Mouse (Mus musculus): ENCODE results near the gene Ttn. TPM values are rescaled to one million over a fixed set of nuclear protein-coding genes. Genes with fewer than 3 reads are reported as not detected.

The Ttn gene
- total RNA-seq, 2 experiments from 2014 or later, result 1.2 to 2.9 TPM

- DNase-seq (ENCODE audit: extremely low spot score in 1 of 2, low spot score in 1 of 2), result no peak
Measured at GRCm38 (mm10) chr2:76865497-76865896, 116.8 kb downstream of the Ttn start.

GRCm38 (mm10) chr2:76861327-76861726 is 121.0 kb downstream of the Ttn start:
- no peak for DNase-seq (ENCODE audit: extremely low spot score in 1 of 2, low spot score in 1 of 2)

- no peak for DNase-seq (ENCODE audit: extremely low spot score in 1 of 2, low spot score in 1 of 2)
Measured at GRCm38 (mm10) chr2:76850066-76850465, 132.3 kb downstream of the Ttn start.

GRCm38 (mm10) chr2:76843162-76843561 is 139.2 kb downstream of the Ttn start:
- no peak for DNase-seq (ENCODE audit: extremely low spot score in 1 of 2, low spot score in 1 of 2)

- DNase-seq (ENCODE audit: extremely low spot score in 1 of 2, low spot score in 1 of 2), result no peak
Measured at GRCm38 (mm10) chr2:76820472-76820871, 161.9 kb downstream of the Ttn start.

GRCm38 (mm10) chr2:76817796-76818195 is 164.6 kb downstream of the Ttn start:
- no peak for DNase-seq (ENCODE audit: extremely low spot score in 1 of 2, low spot score in 1 of 2)

GRCm38 (mm10) chr2:76814048-76814817 is 168.1 kb downstream of the Ttn start:
- no peak for DNase-seq (ENCODE audit: extremely low spot score in 1 of 2, low spot score in 1 of 2)

GRCm38 (mm10) chr2:76811160-76811559 is 171.2 kb downstream of the Ttn start:
- no peak for DNase-seq (ENCODE audit: extremely low spot score in 1 of 2, low spot score in 1 of 2)

- no peak for DNase-seq (ENCODE audit: extremely low spot score in 1 of 2, low spot score in 1 of 2)
Measured at GRCm38 (mm10) chr2:76808334-76808733, 174.0 kb downstream of the Ttn start.

- no peak for DNase-seq (ENCODE audit: extremely low spot score in 1 of 2, low spot score in 1 of 2)
Measured at GRCm38 (mm10) chr2:76807284-76807683, 175.1 kb downstream of the Ttn start.

GRCm38 (mm10) chr2:76806861-76807260 is 175.5 kb downstream of the Ttn start:
- no peak for DNase-seq (ENCODE audit: extremely low spot score in 1 of 2, low spot score in 1 of 2)

GRCm38 (mm10) chr2:76806376-76806775 is 176.0 kb downstream of the Ttn start:
- DNase-seq (ENCODE audit: extremely low spot score in 1 of 2, low spot score in 1 of 2), result no peak

GRCm38 (mm10) chr2:76805191-76805892 is 177.0 kb downstream of the Ttn start:
- no peak for DNase-seq (ENCODE audit: extremely low spot score in 1 of 2, low spot score in 1 of 2)

GRCm38 (mm10) chr2:76784171-76784570 is 198.2 kb downstream of the Ttn start:
- no peak for DNase-seq (ENCODE audit: extremely low spot score in 1 of 2, low spot score in 1 of 2)

GRCm38 (mm10) chr2:76780792-76781191 is 201.6 kb downstream of the Ttn start:
- no peak for DNase-seq (ENCODE audit: extremely low spot score in 1 of 2, low spot score in 1 of 2)

GRCm38 (mm10) chr2:76769831-76770230 is 212.5 kb downstream of the Ttn start:
- no peak for DNase-seq (ENCODE audit: extremely low spot score in 1 of 2, low spot score in 1 of 2)

- DNase-seq (ENCODE audit: extremely low spot score in 1 of 2, low spot score in 1 of 2), result no peak
Measured at GRCm38 (mm10) chr2:76767231-76767630, 215.1 kb downstream of the Ttn start.

- DNase-seq (ENCODE audit: extremely low spot score in 1 of 2, low spot score in 1 of 2), result no peak
Measured at GRCm38 (mm10) chr2:76764526-76764925, 217.8 kb downstream of the Ttn start.

GRCm38 (mm10) chr2:76762154-76762553 is 220.2 kb downstream of the Ttn start:
- DNase-seq (ENCODE audit: extremely low spot score in 1 of 2, low spot score in 1 of 2), result no peak

GRCm38 (mm10) chr2:76756461-76756860 is 225.9 kb downstream of the Ttn start:
- no peak for DNase-seq (ENCODE audit: extremely low spot score in 1 of 2, low spot score in 1 of 2)

GRCm38 (mm10) chr2:76751993-76752392 is 230.4 kb downstream of the Ttn start:
- no peak for DNase-seq (ENCODE audit: extremely low spot score in 1 of 2, low spot score in 1 of 2)

All from layer of hippocampus, postnatal 25 days (tissue).